Mouse (Mus musculus) megakaryocyte, adult 5-6 weeks (primary cell): ENCODE measurements around the gene Gabrr3. TPM values are rescaled to one million over a fixed set of nuclear protein-coding genes. Genes with fewer than 3 reads are reported as not detected.

Experiments
- ATAC-seq: 2 replicates; pipeline ENCODE4 v1.8.0; 2016; ENCODE audit warnings: mild to moderate bottlenecking, inconsistent platforms; ENCODE audit not compliant: poor library complexity, severe bottlenecking
- total RNA-seq, 2 experiments: library from RNA; stranded (forward) in 1 of 2; stranded (reverse) in 1 of 2; fragments of 153-499, 151-499 nt in 1 of 2; fragments of 221-1000, 200-1000 nt in 1 of 2; gene quantifications; 2 replicates each; pipeline versions ENCODE4 v1.2.3 to v1.2.4; 2015 to 2017

The Gabrr3 gene
- total RNA-seq (2015) = not detected in 2 replicates
- total RNA-seq (2017) = not detected in 2 replicates

GRCm38 (mm10) chr16:59407032-59407431 lies at the start of gene Gabrr3:
Gene Gabrr3 (plus strand): TSS chr16:59407332.
- ATAC-seq = no peak

DNA sequence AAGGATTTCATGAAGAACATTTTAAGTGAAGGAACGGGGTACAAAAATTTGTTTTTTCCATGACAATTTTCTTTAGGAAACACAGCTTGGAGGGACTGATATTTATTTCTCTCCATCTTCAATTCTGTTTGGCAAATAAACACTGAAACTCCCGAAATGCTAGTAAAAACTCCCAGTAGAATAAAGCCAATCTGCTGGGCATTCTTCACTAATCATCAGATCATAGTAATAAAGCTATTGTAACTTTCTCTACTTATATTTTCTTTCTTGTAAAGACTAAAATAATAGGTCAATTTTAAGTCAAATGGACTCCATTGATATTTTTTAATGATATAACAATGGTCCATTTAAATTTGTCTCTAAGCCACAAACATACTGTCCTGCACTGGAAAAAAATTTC lies 43.2 kb upstream of the Gabrr3 start, which contains the start of gene Olfr209:
Gene Olfr209 (minus strand): TSS at position 101 of the 400 bp plus-strand sequence.
- no peak for ATAC-seq

DNA sequence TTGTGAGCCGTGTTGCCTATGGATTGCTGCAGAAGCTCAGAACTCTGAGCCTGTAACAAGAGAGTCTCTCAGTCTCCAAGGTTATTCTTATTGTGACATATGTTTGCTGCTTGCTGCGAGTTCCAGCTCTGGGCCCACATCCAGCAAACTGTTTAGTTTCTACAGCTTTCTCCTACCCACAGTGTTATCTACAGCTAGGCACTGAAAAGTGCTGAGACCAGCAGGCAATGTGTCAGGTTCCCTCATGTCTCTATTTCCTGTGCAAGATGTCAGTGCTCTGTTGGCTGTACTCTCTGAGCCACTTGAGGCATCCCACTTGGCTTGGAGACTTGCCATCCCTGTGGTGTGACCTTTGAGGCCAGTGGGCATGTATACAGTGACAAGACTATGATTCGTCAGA lies 13.8 kb upstream of the Gabrr3 start:
- no peak for ATAC-seq

GRCm38 (mm10) chr16:59401102-59401501 lies 6.0 kb upstream of the Gabrr3 start:
- no peak; the same call in 1 of the 2 replicates for ATAC-seq

DNA sequence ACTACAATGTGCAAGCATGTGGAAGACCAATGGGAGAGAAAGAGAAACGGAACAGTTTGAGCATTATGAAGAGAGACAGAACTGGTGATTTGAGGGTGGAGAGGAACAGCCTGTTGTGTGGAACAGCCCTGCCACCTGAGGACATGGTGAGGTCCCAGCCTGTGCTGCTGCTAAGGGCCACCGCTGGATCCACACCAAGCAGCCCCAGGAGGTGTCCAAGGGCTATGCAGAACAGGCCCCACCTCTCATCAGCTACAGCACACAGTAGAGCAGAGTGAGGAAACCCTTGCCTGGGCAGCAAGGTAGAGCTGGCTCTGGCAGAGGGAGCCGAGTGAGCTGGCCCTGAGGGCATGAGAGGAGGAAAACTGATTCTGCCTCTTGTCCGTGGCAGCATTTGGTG lies 5.1 kb upstream of the Gabrr3 start:
- no peak for ATAC-seq

DNA sequence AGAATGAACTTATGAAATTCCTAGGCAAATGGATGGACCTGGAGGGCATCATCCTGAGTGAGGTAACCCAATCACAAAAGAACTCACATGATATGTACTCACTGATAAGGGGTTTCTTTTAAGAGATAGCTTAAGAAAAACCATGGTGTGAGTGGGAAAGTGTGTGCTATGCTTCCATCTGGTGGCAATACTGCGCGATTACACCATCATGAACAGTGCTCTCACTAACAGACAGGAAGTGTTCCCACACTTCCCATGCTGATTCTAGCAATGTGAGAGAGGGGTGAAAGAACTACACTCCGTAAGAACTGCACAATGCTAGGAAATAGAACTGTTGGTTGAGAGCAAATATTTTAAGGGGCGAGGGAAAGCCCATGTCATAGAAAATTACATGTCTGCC lies 3.4 kb upstream of the Gabrr3 start:
- ATAC-seq = peak; percentile 64

- no peak for ATAC-seq
Observed at GRCm38 (mm10) chr16:59404798-59405197, 2.3 kb upstream of the Gabrr3 start.

GRCm38 (mm10) chr16:59409341-59409748 lies 2.2 kb downstream of the Gabrr3 start:
- no peak for ATAC-seq

DNA sequence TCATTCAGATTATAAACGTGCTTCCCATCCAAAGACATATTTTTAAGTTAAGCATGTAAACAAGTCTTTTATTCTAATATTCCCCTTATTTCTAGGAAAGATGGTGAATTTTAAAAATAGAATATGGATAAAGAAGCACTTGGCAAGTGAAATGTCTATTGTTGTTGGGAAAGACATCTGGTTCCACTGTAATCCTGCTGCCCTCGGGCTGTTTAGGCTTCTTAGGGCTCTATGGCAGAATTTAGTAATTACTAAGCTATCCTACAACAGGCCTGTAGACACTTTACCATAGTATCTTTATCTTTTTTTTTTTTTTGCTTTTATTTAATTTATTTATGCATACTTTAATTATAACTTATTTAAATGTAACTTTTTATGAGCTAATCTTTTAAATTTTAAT lies 2.7 kb downstream of the Gabrr3 start:
- no peak for ATAC-seq

GRCm38 (mm10) chr16:59413475-59413874 lies 6.3 kb downstream of the Gabrr3 start:
- no peak for ATAC-seq

DNA sequence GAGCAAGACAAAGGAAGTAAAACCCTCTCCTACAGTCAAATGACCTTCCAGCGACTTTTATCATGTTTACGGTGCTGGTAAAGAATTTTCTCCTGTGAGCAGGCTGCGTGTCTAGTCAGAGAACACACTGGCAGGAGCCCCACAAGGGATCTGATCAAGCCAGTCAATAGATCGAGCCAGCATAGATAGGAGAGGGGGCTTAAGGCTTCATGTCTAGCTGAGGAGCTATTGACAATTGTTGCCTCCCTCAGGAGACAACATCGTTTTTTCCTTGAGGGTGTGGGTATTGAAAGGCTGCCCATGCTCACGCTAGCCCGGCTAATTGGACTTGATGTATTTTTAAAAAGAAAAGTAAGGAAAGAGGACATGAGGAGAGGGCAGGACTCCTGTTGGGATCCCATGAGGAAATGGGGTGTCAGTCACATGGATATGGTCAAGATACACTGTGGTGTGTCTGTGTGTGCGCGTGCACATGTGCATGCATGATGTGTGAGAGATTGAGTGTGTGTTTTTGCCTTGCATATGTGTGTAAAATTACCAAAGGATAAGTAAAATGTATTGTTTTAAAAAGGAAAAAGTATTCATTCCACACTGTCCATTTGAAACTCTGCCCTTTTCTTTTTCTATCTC lies 13.2 kb downstream of the Gabrr3 start:
- ATAC-seq = 0 out of 2 replicates have a peak, but pooled peaks have one; percentile 15

- ATAC-seq = peak; percentile 85
Observed at GRCm38 (mm10) chr16:59420867-59421251, 13.7 kb downstream of the Gabrr3 start.

DNA sequence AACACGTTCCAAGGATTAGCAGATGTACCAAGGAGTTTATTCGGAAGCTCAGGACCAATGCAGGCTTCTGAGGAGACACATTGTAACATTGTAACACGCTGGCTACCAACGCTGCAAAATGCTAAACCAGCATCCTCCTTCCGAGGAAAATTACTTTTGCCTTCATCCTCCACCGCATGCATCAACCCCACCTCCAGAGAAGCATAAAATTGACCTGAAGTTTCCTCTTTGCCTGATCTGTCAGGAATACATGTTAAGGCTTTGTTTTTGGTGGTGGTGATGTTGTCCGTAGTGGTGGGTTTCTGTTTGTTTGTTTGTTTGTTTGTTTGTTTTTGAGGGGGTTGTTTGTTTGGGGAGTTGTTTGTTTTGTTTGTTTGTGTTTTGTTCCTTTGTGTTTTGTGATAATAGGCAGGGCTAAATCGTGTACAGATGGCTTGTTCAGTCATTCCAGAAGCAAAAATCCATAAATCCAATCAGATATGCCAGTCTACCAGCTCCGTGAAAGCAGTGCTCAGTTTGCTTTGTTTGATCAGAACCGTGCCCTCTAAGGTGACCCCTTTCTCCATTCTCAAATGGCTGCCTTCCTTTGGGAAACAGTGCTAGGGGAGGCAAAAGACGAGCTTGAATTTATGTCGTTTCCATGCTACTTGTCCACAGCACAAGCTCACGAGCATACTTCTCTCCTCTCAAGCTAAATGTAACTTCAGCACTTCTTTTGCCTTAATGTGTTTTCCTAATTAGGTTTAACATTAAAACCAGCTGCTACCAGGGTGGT lies 14.6 kb downstream of the Gabrr3 start:
- ATAC-seq = no peak

DNA sequence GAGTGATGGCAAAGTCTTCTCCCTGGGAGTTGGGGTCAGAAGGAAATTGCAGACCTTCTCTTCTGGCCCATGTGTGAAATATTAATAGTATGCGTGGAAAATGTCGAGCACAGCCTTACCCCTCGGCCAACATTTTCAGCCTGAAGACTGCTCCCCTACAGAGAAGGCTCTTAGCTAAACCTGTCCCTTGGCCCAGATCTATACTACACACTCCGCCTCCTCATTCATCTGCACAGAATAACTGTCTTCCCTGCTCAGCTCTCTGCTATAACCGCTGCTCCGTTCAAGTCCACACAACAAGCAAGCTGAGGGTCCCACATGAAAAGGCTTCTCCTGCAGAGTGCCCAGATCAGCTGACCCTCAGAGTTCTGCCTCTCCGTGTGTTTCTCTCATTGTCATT lies 20.8 kb downstream of the Gabrr3 start:
- no peak for ATAC-seq

DNA sequence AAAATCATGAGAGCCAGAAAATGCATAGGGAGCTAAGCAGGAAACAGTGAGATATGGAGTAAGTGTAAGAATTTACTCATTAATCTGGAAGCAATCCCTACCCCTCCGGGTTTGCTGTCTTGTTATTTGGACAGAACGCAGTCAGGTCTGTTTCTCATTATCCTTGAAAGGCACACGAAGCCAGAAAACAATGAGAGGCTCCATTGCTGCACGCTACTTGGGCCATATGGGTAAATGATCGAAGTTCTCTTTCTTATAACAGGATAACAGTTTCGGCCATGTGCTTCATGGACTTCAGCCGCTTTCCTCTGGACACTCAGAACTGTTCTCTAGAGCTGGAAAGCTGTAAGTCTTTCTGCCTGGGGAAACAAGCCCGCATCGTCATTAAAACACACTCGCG lies 26.0 kb downstream of the Gabrr3 start:
- ATAC-seq = no peak

GRCm38 (mm10) chr16:59444880-59445559 lies 37.9 kb downstream of the Gabrr3 start:
- ATAC-seq = no peak

DNA sequence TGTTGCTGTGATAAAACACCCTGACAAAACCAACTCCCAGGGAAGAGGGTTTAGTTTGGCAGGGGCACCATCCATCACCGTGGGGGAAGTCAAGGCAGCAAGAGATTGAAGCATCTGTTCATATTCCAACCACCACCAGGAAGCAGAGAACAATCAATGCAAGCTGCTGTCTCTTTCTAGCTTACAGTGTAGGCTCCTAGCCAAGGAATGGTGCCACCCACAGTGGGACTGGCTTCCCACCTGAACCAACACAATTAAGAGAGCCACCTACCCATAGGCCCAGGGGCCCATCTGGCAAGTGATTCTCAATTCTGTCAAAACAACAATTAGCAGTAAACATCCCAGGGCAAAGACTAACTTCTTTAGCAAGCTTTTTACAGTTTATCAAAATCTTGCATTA lies 41.0 kb downstream of the Gabrr3 start:
- ATAC-seq = no peak

GRCm38 (mm10) chr16:59449092-59449491 lies 42.0 kb downstream of the Gabrr3 start:
- ATAC-seq = peak; percentile 45; the same call in 1 of the 2 replicates

DNA sequence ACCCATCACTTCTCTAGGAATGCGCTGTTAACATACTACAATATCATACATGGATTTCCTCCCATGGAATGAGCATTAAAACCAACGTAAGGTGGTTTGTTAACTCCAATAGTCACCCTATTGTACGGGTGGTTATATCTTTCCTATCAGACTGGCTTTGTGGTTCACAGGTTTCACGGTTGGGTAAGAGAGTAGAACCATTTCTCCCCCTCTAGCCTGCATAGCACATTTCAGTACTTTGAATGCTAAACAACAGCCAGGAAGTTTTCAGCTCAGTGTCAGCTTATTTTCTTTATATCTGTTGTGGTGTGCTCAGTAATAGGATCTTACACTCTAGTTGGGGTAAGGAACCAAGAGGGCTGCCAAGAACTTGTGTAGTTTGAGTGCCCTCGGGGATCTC lies 44.7 kb downstream of the Gabrr3 start:
- no peak for ATAC-seq

- peak; percentile 96 for ATAC-seq
Observed at GRCm38 (mm10) chr16:59459259-59459861, 52.2 kb downstream of the Gabrr3 start.

DNA sequence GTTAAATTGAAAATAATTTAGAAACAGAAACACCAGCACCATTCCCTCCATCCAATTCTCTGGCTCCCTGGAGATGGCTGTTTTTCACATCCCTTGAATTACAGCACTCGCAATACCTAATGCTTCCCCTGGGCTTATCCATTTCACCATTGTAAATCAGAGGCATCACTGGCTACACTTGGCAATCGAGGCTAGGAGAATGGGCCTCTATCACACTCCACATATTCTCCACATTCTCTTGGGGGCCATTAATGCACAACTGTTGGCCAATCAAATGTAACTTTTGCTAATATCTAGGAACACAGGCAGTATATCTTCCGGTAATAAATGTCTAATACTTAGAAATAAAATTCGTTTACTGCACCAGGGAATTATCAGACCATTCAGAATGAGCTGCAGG lies 56.4 kb downstream of the Gabrr3 start:
- no peak for ATAC-seq
